Mouse (Mus musculus) MEL (cell line): ENCODE measurements around the gene Cers6. TPM values are rescaled to one million over a fixed set of nuclear protein-coding genes. Genes with fewer than 3 reads are reported as not detected.

Source experiments
- DNase-seq: peaks from one replicate; pipeline ENCODE4 v3.0.0; 2011; ENCODE audit warnings: low read depth, low spot score
- H3K27ac ChIP-seq: 2 replicates; pipeline ENCODE4 v1.5.1; 2012; ENCODE audit warnings: low read depth, mild to moderate bottlenecking, control low read depth, low read length, moderate library complexity; ENCODE audit not compliant: control insufficient read depth
- H3K27me3 ChIP-seq, 2 experiments: fragments of 150-350 bp in 1 of 2; sonication (generic) in 1 of 2; 2 replicates each; pipeline ENCODE4 v1.6.1; 2012; ENCODE audit warnings: low read length in 2 of 2, mild to moderate bottlenecking in 2 of 2, improper control_type of control experiment in 1 of 2, moderate library complexity in 1 of 2; ENCODE audit not compliant: insufficient read depth in 2 of 2, control insufficient read depth in 1 of 2
- H3K36me3 ChIP-seq, 2 experiments: 2 replicates each; pipeline ENCODE4 v1.6.1; 2012 to 2014; ENCODE audit warnings: low read length in 2 of 2, improper control_type of control experiment in 1 of 2, inconsistent platforms in 1 of 2, mild to moderate bottlenecking in 1 of 2; ENCODE audit not compliant: insufficient read depth in 2 of 2, control insufficient read depth in 1 of 2
- H3K4me1 ChIP-seq, 2 experiments: fragments of 150-350 bp in 1 of 2; sonication (generic) in 1 of 2; 2 replicates each; pipeline ENCODE4 v1.6.1; 2012; ENCODE audit warnings: low read length in 2 of 2, improper control_type of control experiment in 1 of 2, mild to moderate bottlenecking in 1 of 2; ENCODE audit not compliant: insufficient read depth in 2 of 2, control insufficient read depth in 1 of 2
- H3K4me3 ChIP-seq, 2 experiments: fragments of 150-350 bp in 1 of 2; sonication (generic) in 1 of 2; 2 replicates each; pipeline ENCODE4 v1.5.1; 2012; ENCODE audit warnings: low read depth in 2 of 2, low read length in 2 of 2, mild to moderate bottlenecking in 2 of 2, moderate library complexity in 2 of 2, control low read depth in 1 of 2, improper control_type of control experiment in 1 of 2; ENCODE audit not compliant: control insufficient read depth in 1 of 2, insufficient read depth in 1 of 2
- H3K79me2 ChIP-seq: 2 replicates; pipeline ENCODE4 v1.6.1; 2012; ENCODE audit warnings: mild to moderate bottlenecking, low read length, moderate library complexity; ENCODE audit not compliant: control insufficient read depth, poor library complexity, insufficient read depth
- H3K9ac ChIP-seq: 2 replicates; pipeline ENCODE4 v1.6.1; 2012; ENCODE audit warnings: low read depth, mild to moderate bottlenecking, control low read depth, low read length, moderate library complexity; ENCODE audit not compliant: control insufficient read depth, poor library complexity, severe bottlenecking
- H3K9me3 ChIP-seq: fragments of 150-350 bp; sonication (generic); replicated peaks from 2 replicates; pipeline ENCODE4 v1.6.1; 2012; ENCODE audit warnings: mild to moderate bottlenecking, low read length, improper control_type of control experiment, moderate library complexity; ENCODE audit not compliant: insufficient read depth
- BHLHE40 ChIP-seq: IDR thresholded peaks from 2 replicates; pipeline ENCODE4 v1.6.1; 2012; ENCODE audit warnings: low read depth, mild to moderate bottlenecking, inconsistent platforms, low read length, improper control_type of control experiment, borderline replicate concordance
- CHD1 ChIP-seq: IDR thresholded peaks from 2 replicates; pipeline ENCODE4 v1.6.1; 2012; ENCODE audit warnings: low read depth, mild to moderate bottlenecking, inconsistent platforms, low read length, improper control_type of control experiment
- CHD2 ChIP-seq: IDR thresholded peaks from 2 replicates; pipeline ENCODE4 v1.6.1; 2011; ENCODE audit warnings: low read length, improper control_type of control experiment
- CTCF ChIP-seq, 3 experiments: IDR thresholded peaks in 2 of 3; conservative IDR thresholded peaks in 1 of 3; 2 replicates each; pipeline ENCODE4 v1.5.1; 2011 to 2012; ENCODE audit warnings: low read length in 3 of 3, low read depth in 2 of 3, mild to moderate bottlenecking in 2 of 3, improper control_type of control experiment in 1 of 3, inconsistent platforms in 1 of 3, mixed read lengths in 1 of 3, moderate library complexity in 1 of 3; ENCODE audit not compliant: control insufficient read depth in 1 of 3, insufficient read depth in 1 of 3, poor library complexity in 1 of 3, severe bottlenecking in 1 of 3
- EP300 ChIP-seq, 2 experiments: IDR thresholded peaks; 2 replicates each; pipeline ENCODE4 v1.6.1; 2011; ENCODE audit warnings: improper control_type of control experiment in 2 of 2, low read length in 2 of 2, low read depth in 1 of 2, mild to moderate bottlenecking in 1 of 2
- HCFC1 ChIP-seq: IDR thresholded peaks from 2 replicates; pipeline ENCODE4 v1.6.1; 2012; ENCODE audit warnings: low read depth, mild to moderate bottlenecking, inconsistent platforms, low read length, improper control_type of control experiment, moderate library complexity
- JUND ChIP-seq: IDR thresholded peaks from 2 replicates; pipeline ENCODE4 v1.6.1; 2011; ENCODE audit warnings: low read depth, mild to moderate bottlenecking, improper control_type of control experiment, low read length
- KAT2A ChIP-seq: conservative IDR thresholded peaks from 2 replicates; pipeline ENCODE4 v1.6.1; 2012; ENCODE audit warnings: low read depth, low read length, improper control_type of control experiment, inconsistent platforms
- MAFK ChIP-seq: IDR thresholded peaks from 2 replicates; pipeline ENCODE4 v1.6.1; 2011; ENCODE audit warnings: low read depth, mild to moderate bottlenecking, low read length, improper control_type of control experiment, borderline replicate concordance
- MAX ChIP-seq: IDR thresholded peaks from 2 replicates; pipeline ENCODE4 v1.6.1; 2011; ENCODE audit warnings: low read length, improper control_type of control experiment
- MEF2A ChIP-seq: IDR thresholded peaks from 2 replicates; pipeline ENCODE4 v1.6.1; 2014; ENCODE audit warnings: low read depth, mild to moderate bottlenecking, inconsistent platforms, low read length, improper control_type of control experiment; ENCODE audit not compliant: poor library complexity, insufficient replicate concordance, severe bottlenecking; ENCODE audit errors: extremely low read depth
- MXI1 ChIP-seq: IDR thresholded peaks from 2 replicates; pipeline ENCODE4 v1.6.1; 2011; ENCODE audit warnings: mild to moderate bottlenecking, low read depth, low read length, improper control_type of control experiment
- MYC ChIP-seq: IDR thresholded peaks from 2 replicates; pipeline ENCODE4 v1.6.1; 2011; ENCODE audit warnings: low read depth, mild to moderate bottlenecking, low read length, improper control_type of control experiment, moderate library complexity
- NELFE ChIP-seq: IDR thresholded peaks from 2 replicates; pipeline ENCODE4 v1.6.1; 2011; ENCODE audit warnings: low read depth, low read length, improper control_type of control experiment
- NRF1 ChIP-seq: IDR thresholded peaks from 2 replicates; pipeline ENCODE4 v1.6.1; 2014; ENCODE audit warnings: low read depth, mild to moderate bottlenecking, inconsistent platforms, low read length, improper control_type of control experiment, moderate library complexity; ENCODE audit not compliant: poor library complexity, insufficient read depth, severe bottlenecking
- POLR2A ChIP-seq, 2 experiments: IDR thresholded peaks; 2 replicates each; pipeline ENCODE4 v1.6.1; 2011 to 2012; ENCODE audit warnings: low read length in 2 of 2, mild to moderate bottlenecking in 2 of 2, control low read depth in 1 of 2, improper control_type of control experiment in 1 of 2, low read depth in 1 of 2, moderate library complexity in 1 of 2; ENCODE audit not compliant: control insufficient read depth in 1 of 2, insufficient read depth in 1 of 2, poor library complexity in 1 of 2
- POLR2AphosphoS2 ChIP-seq: IDR thresholded peaks from 2 replicates; pipeline ENCODE4 v1.6.1; 2011; ENCODE audit warnings: low read length, improper control_type of control experiment
- POLR2AphosphoS5 ChIP-seq: IDR thresholded peaks from 2 replicates; pipeline ENCODE4 v1.6.1; 2012; ENCODE audit warnings: low read depth, borderline replicate concordance, mild to moderate bottlenecking, inconsistent platforms, low read length, moderate library complexity, mixed read lengths
- RAD21 ChIP-seq: IDR thresholded peaks from 2 replicates; pipeline ENCODE4 v1.6.1; 2011; ENCODE audit warnings: mild to moderate bottlenecking, low read depth, low read length, improper control_type of control experiment
- RCOR1 ChIP-seq: IDR thresholded peaks from 2 replicates; pipeline ENCODE4 v1.6.1; 2012; ENCODE audit warnings: low read depth, mild to moderate bottlenecking, inconsistent platforms, low read length, improper control_type of control experiment
- SIN3A ChIP-seq: IDR thresholded peaks from 2 replicates; pipeline ENCODE4 v1.6.1; 2012; ENCODE audit warnings: low read length, improper control_type of control experiment, inconsistent platforms
- SMC3 ChIP-seq: IDR thresholded peaks from 2 replicates; pipeline ENCODE4 v1.6.1; 2011; ENCODE audit warnings: low read depth, low read length, improper control_type of control experiment
- TBP ChIP-seq: IDR thresholded peaks from 2 replicates; pipeline ENCODE4 v1.8.0; 2011; ENCODE audit warnings: low read depth, low read length, improper control_type of control experiment
- TCF12 ChIP-seq: IDR thresholded peaks from 2 replicates; pipeline ENCODE4 v1.6.1; 2014; ENCODE audit warnings: low read depth, mild to moderate bottlenecking, inconsistent platforms, low read length, improper control_type of control experiment, moderate library complexity
- USF2 ChIP-seq, 2 experiments: IDR thresholded peaks; 2 replicates each; pipeline ENCODE4 v1.6.1; 2011 to 2012; ENCODE audit warnings: improper control_type of control experiment in 2 of 2, low read length in 2 of 2, borderline replicate concordance in 1 of 2, inconsistent platforms in 1 of 2, low read depth in 1 of 2, mild to moderate bottlenecking in 1 of 2; ENCODE audit not compliant: insufficient read depth in 1 of 2
- ZMIZ1 ChIP-seq: IDR thresholded peaks from 2 replicates; pipeline ENCODE4 v1.6.1; 2012; ENCODE audit warnings: low read depth, mild to moderate bottlenecking, inconsistent platforms, low read length, improper control_type of control experiment, moderate library complexity
- polyA plus RNA-seq, 2 experiments: library from polyadenylated mRNA; stranded (reverse) in 1 of 2; unstranded in 1 of 2; fragments of >175 nt in 1 of 2; fragments of >200 nt in 1 of 2; gene quantifications; 2 replicates each; pipeline versions ENCODE4 v1.2.1 to v1.2.4; 2012; ENCODE audit warnings: low replicate concordance in 2 of 2, low read depth in 1 of 2; ENCODE audit not compliant: insufficient read length in 2 of 2, insufficient read depth in 1 of 2, missing spikeins in 1 of 2
- total RNA-seq: library from RNA; depleted of rRNA; stranded (reverse); fragments of 300-350 nt; gene quantifications from 2 replicates; pipeline ENCODE4 v1.2.3, GENCODE M21; 2012

Gene Cers6
- total and polyA plus RNA-seq, 3 experiments = not detected

DNA sequence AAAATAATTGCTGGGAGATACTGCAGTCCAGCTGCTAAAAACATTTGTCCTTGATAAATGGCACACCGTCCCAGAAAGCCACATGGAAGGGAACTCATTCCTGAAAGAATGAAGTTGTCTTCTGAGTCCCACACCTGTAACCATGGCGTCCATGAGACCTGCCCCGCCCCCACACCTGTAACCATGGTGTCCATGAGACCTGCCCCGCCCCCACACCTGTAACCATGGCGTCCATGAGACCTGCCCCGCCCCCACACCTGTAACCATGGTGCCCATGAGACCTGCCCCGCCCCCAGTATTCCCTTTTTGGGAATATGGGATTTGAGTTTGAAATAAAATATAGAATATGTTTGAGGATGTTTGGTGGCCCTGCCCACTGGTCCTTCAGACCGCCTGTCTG is 106.8 kb downstream of the Cers6 start:
- no peaks in the 10 kb centered on the region for H3K27me3 ChIP-seq
- no peak overlapping the region for H3K4me3 ChIP-seq
- no peaks in the 10 kb centered on the region for H3K79me2 ChIP-seq
- no peak overlapping the region for H3K9ac ChIP-seq
- no peak for TF ChIP-seq SIN3A
- no peak for DNase-seq
- H3K36me3 ChIP-seq = no peaks in the 10 kb centered on the region
- no peaks in the 10 kb centered on the region for H3K9me3 ChIP-seq
- no peaks in the 10 kb centered on the region for H3K4me1 ChIP-seq
- H3K27ac ChIP-seq = no peak overlapping the region

DNA sequence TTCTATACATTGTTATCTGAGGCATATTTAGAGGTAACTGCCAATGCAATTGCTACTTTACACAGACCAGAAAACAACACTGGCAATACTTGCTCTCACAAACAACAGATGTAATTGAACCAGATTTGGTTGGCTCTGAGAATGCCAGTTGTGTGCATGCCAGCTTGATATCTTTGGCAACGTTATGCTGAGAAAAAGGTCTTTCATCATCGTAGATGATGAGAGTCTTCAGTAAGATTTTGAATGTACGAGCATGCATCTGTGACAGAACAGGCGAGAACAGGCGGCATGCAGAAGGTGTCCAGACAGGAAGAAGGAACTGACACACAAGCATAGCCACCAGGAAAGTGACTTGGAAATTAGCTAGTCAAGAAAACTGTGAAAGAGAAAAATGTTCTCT is 110.6 kb downstream of the Cers6 start:
- H3K4me1 ChIP-seq = no peaks in the 10 kb centered on the region
- no peak for DNase-seq
- H3K9me3 ChIP-seq = no peaks in the 10 kb centered on the region
- H3K27me3 ChIP-seq = no peaks in the 10 kb centered on the region
- no peak overlapping the region for H3K4me3 ChIP-seq
- H3K27ac ChIP-seq = no peak overlapping the region
- no peak overlapping the region for H3K9ac ChIP-seq
- no peaks in the 10 kb centered on the region for H3K79me2 ChIP-seq
- no peaks in the 10 kb centered on the region for H3K36me3 ChIP-seq
- TF ChIP-seq SIN3A = no peak
- no peak for TF ChIP-seq USF2 (IDR thresholded peaks at IDR 0.05; ENCODE audit: borderline replicate concordance in 1 of 2, insufficient read depth in 1 of 2, low read depth in 1 of 2, low read length in 2 of 2)
- TF ChIP-seq MYC = no peak
- no peak for TF ChIP-seq EP300 (IDR thresholded peaks at IDR 0.05; ENCODE audit: low read depth in 1 of 2, low read length in 2 of 2)
- TF ChIP-seq RAD21 = no peak
- TF ChIP-seq TBP = no peak
- TF ChIP-seq RCOR1 = no peak
- no peak for TF ChIP-seq POLR2A (IDR thresholded peaks at IDR 0.05; ENCODE audit: control insufficient read depth in 1 of 2, insufficient read depth in 1 of 2, low read depth in 1 of 2, low read length in 2 of 2, poor library complexity in 1 of 2)
- TF ChIP-seq HCFC1 = no peak
- TF ChIP-seq POLR2AphosphoS2 = no peak
- no peak for TF ChIP-seq MAFK
- TF ChIP-seq SMC3 = no peak
- no peak for TF ChIP-seq JUND
- TF ChIP-seq NRF1 = no peak
- TF ChIP-seq CTCF (IDR thresholded peaks at IDR 0.05 in 2 of 3, conservative IDR thresholded peaks at IDR 0.05 in 1 of 3; ENCODE audit: control insufficient read depth in 1 of 3, insufficient read depth in 1 of 3, low read depth in 2 of 3, low read length in 3 of 3, poor library complexity in 1 of 3, severe bottlenecking in 1 of 3) = no peak
- TF ChIP-seq MEF2A = no peak

DNA sequence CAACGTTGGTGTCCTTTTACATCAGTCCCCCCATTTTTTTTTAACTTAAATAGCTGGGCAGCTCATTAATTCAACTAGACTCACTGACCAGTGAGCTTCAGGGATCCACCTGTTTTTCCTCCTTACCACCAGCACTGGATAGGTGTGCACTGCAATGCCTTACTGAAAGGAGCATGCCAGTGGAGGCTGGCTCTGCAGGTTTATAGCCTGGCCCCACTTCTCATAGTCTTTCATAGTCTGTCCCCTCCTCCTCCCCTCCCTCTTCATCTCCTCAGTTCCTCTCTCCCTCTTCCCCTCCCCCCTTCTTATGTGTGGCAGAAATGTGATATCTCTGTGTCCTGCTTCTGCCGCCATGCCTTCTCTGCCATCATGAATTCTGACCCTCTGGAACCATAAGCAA is 112.5 kb downstream of the Cers6 start:
- no peak overlapping the region for H3K9ac ChIP-seq
- no peaks in the 10 kb centered on the region for H3K9me3 ChIP-seq
- TF ChIP-seq ZMIZ1 (no peak), SIN3A (no peak), KAT2A (no peak), POLR2AphosphoS5 (no peak), MAX (no peak), TCF12 (no peak), USF2 (IDR thresholded peaks at IDR 0.05; ENCODE audit: borderline replicate concordance in 1 of 2, insufficient read depth in 1 of 2, low read depth in 1 of 2, low read length in 2 of 2) (no peak), CHD1 (no peak), MEF2A (no peak), CHD2 (no peak), MXI1 (no peak), NELFE (no peak), BHLHE40 (no peak), NRF1 (no peak), RCOR1 (no peak), SMC3 (no peak), MAFK (no peak)
- TF ChIP-seq, all 39 proteins: peak for 0
- H3K79me2 ChIP-seq = no peaks in the 10 kb centered on the region
- no peaks in the 10 kb centered on the region for H3K36me3 ChIP-seq
- no peaks in the 10 kb centered on the region for H3K27me3 ChIP-seq
- H3K27ac ChIP-seq = no peak overlapping the region
- no peak overlapping the region for H3K4me3 ChIP-seq
- no peak for DNase-seq
- no peaks in the 10 kb centered on the region for H3K4me1 ChIP-seq
